Mouse (Mus musculus) bone marrow macrophage, adult 2 months (primary cell): ENCODE data around the gene Trappc3l.

Source experiments
- CTCF ChIP-seq: IDR thresholded peaks from 2 replicates; pipeline ENCODE4 v1.5.1; 2012; ENCODE audit warnings: low read depth, mild to moderate bottlenecking, low read length, moderate library complexity
- POLR2A ChIP-seq: IDR thresholded peaks from 2 replicates; pipeline ENCODE4 v1.6.1; 2012; ENCODE audit warnings: mild to moderate bottlenecking, low read depth, low read length, borderline replicate concordance

DNA sequence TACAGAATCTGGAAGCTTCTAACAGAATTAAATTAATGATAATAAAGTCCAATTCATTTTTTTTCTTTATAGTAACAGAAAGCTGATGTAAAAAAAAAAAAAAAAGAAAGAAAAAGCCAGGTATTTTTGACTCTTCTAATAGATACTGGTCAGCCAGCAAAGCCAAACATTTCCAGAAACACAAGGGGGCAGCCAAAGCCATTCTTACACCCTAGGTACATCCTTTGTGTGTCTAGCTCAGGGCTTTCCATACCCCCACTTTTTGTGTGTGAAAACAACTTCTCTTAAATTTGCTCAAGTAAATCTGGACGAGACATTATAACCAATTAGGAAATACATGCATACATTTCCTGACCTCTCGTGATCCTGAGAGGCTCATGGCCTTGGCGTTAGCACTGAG lies 114.4 kb downstream of the Trappc3l start:
- no peak for TF ChIP-seq POLR2A
- TF ChIP-seq CTCF: no peak
